Mouse (Mus musculus): ENCODE data around the gene Pdha2. TPM values are rescaled to one million over a fixed set of nuclear protein-coding genes. Genes with fewer than 3 reads are reported as not detected.

The Pdha2 gene
- not detected for total RNA-seq (2023)

DNA sequence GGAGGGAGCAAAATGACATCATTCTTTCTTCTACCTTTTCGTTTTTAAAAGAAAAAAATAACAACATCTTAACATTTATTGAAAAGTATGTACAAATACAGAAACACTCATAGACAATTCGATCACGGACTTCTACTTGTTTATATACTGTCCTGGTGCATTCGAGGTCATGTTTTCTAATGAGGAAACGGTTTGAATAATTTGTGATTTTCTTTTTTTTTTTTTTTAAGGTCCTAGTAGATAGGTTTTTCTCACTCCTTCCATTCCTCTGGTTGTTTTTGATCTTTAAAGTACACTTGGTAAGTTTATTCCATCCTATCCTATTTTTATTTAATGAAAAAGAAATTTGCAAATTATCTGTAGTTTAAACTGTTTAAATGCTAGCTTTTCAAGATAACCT lies at the start of gene Pdha2:
Gene Pdha2, minus strand, starts transcription at position 101 of the 400 bp plus-strand sequence.

